Mouse (Mus musculus) embryo, embryonic 11.5 days (tissue): ENCODE measurements around the gene Gm11099.

Experiments used
- DNase-seq: peaks from one replicate; pipeline ENCODE4 v3.0.0-alpha.2; 2012; ENCODE audit warnings: low read depth, low spot score

Gene Gm11099

GRCm38 (mm10) chr2:58859134-58859533 is at the start of gene Gm11099:
TSS of gene Gm11099 (plus strand) at chr2:58859434.
- no peak for DNase-seq

DNA sequence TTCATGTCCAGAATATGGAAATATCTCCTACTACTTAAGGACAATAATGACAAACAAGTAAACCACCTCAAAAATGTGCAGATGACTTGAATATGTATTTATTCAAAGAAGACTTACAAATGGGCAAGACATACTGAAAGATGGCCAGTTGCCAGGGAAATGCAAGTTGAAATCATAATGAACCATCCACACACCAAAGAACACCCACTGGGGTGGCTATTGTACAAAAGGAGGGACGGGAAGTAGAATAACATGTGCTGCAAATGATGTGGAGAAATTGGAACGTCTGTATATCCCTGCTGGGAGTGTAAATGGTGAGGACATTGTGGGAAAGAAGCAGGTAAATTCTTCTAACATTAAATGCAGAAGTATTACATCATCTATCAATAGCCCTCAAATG is 46.3 kb upstream of the Gm11099 start:
- no peak for DNase-seq

DNA sequence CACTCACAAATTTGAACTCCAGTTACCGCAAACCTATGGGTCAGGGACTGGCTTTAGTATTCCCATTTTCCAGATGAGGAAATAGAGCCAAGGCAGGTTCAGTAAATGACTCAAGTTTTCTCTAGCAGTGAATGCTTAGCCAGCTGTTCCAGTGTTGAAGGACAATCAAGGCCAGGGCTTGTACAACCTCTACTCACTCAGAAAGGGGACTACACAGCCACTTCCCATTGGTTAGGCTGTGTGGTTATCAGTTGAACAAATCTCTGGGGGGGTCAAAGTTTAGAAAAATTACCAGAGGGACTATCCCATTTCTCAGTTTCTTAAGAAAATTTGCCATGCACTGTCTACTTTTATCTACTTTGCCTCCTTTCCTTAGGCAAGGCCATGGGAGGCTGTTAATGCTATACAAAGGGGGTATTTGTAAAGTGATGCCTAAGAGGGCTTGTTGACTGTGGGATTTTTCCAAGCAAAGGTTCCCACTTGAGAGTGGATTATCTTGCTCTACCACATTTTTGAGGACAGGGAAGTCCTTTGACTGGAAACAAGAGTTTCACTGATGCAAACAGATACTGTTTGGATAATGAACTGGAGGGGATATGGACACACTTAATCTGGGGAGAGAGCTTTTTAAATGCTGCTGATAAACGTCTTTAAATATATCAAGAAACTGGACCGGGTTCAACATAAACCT is 30.2 kb upstream of the Gm11099 start:
- no peak for DNase-seq

GRCm38 (mm10) chr2:58829981-58830742 is 29.1 kb upstream of the Gm11099 start:
- no peak for DNase-seq

- no peak for DNase-seq
Observed at GRCm38 (mm10) chr2:58832253-58832980, 26.8 kb upstream of the Gm11099 start.

DNA sequence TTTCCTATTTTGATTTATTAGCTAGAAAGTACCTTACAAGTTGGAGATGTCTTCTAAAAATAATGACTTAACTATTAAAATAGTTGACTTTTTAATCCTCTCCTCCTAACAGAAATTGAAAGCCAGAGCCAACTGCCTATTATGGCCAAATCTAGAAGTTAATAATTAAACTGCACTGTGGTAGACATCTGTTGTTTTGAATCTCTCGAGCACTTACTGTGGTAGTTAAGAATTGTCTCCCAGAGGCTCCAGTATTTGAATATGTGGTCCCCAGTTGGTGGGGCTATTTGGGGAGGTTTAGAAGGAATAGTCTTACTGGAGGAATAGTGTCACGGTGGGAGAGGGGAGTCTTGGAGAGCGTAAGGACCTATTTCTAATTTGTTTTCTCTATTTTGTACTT is 18.2 kb upstream of the Gm11099 start:
- DNase-seq: no peak

DNA sequence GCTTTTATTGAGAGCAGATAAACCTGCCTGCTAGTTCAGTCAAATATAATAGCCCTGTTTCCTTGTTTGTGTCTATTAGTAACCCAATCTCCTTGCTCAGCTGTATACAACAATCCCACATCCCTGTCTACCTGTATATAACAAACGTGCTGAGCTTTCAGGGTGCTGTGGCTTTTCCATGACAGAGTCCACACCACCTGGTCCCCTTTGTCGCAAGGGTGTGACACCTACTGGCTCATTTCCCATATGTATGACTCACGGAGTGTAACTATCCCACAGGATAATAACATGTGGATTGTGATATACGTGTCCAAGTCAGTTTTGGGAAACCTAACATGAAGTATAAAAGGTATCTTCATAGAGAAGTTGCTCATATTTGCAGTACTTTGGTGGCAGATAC is 16.8 kb upstream of the Gm11099 start:
- no peak for DNase-seq

DNA sequence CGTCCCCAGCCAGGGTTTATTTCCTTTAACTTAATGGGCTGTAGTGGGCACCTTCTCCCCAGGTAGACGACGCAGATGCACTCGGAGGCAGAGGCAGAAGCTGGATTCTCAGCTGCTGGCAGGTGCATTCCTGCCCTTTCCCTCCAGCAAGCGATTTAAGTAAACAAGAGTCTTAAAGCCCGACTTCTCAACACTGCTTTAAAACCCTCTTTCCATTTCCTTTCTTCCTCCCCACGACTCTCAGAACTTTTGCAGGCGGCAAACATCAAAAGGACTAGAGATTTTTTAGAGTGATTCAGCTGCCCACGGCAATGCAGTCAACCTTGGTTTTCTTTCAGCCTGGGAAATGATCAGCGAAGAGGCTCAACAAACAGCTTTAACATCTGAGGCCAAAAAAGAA is 14.7 kb upstream of the Gm11099 start:
- DNase-seq: no peak

DNA sequence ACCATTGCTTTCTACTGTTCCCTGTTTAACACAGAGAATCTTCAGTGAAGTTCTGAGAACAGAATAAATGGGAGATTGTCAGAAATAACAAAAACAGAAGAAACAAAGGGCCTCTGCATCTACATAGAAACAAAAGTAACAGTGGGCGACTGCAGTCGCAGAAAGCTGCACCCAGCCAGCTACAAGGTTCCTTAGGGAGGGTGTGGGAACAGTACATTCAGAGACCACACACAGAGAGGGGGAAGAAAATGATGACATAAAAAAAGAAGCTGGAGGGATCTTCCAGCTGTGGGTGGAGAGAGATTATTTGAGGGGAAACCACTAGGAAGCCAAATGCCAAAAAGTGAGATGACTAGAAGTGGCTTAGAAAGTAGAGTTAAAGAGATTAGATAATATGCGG is 20.6 kb downstream of the Gm11099 start:
- DNase-seq: no peak

DNA sequence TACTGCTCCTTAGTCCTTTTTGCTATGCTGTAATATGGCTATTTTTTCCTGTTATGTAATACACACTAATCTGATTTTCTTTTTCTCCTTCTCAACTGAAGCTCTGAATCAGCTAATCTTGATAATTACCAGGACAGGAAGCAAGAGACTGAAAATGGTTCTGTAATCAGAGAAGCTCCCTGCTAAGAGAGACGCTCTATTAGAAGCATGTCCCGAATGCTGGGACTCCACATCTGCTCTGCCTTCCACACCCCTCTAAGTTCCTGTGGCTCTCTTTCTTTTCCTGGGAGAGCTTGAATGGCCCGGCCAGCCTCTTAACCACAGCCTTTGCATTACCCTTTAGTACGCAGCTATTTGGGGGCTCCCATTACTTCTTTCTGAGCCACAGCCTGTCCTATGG is 45.8 kb downstream of the Gm11099 start:
- DNase-seq: no peak

DNA sequence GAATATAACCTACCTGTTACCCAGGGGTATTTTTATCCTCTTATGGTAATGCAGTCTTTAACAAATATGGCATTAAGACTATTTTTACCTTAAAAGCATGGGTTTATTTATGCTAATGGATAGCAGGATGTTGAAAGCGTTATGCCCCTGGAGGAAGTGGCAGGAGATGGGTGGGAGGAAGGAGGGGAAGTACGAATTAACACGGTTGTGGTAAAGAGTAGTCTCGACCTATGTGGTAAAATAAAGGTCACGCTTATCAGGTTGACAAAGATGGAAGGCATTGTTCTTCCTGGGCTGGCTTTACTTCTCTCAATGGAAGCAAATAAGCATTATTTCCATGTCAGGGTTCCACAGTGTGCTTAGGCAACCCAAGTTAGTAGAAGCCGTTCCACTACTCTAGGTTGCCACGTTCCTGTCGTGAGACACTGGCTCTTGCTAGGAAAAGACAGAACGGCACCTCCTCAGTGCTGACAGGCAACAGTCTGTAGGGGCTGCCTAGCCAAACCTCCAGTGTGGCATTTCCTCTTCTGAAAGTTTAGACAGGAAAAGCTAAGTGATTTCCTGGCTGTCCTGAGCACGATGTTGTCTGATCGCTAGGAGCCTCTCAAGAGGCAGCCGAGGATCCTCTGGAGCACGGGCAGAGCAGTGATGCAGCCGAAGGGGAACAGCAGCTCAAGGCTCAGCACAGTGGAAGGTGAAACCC is 47.7 kb downstream of the Gm11099 start:
- no peak for DNase-seq

DNA sequence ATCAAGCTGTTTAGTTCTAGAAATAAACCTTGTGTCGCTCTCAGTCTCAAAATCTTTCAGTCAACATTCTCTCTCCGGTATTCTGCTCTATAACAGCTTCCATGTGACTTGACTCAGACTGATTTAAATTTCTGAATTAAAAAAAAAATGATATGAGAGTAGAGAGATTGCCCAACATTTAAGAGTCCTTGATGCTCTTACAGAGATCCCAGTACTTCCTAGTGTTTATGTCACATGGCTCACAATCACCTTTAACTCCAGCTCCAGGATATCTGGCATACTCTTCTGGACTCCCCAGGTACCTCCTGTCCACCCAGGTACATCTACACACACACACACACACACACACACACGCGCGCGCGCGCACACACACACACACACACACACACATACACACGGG is 53.1 kb downstream of the Gm11099 start:
- no peak for DNase-seq

DNA sequence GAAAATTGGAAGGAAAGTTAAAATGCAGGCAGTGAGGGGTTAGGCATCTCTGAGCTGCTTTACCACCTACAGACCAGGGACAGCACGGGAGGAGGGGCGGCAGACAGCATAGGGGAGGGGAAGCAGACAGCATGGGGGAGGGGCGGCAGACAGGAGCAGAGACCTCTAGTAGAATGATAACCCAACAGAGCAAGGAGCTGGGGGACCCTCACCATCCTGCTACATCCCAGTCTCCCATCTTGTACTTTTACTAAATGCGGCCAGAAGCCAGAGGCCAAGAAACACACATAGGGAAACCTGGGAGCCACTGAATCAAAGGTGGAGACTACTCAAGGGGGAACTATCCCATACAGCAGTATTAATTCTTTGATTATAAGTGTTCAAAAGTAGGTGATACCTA is 59.1 kb downstream of the Gm11099 start:
- no peak for DNase-seq

DNA sequence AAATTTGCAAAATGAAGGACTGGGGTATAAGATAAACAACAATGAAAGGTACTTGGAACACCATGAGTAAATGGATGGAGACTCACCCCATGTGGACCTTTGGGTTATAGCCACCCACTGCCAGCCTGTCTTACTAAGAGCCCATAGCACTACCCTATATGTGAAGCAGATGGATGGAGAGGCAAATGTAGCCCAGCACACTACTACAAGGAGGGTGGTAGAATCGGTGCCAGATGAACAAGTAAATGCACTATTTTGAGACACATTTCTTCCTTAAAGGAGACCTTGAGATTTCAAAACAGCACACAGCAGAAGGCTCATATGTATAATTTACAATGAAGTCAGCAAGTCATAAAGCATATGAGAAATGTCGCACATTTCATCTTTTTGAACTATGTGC is 66.3 kb downstream of the Gm11099 start:
- DNase-seq: no peak

GRCm38 (mm10) chr2:58941361-58941760 is 82.1 kb downstream of the Gm11099 start:
- DNase-seq: no peak

DNA sequence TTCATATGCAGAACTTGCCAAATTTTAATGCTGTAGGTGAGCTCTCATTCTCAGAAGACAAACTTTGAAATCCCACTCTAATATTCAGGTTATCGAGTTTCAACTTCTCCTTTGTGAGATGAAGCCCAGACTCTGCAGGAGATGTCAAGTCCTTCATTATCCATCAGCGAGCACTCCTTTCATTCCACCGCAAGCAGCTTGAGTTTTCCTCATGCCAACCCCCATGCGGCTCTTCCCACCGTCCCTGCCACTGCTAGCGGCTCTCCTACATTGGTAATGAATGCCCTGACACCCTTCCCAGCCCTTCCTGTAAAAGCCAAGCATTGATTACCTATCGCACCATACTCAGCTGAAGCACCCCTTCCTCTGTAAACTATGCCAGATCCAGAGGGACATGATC is 89.6 kb downstream of the Gm11099 start:
- DNase-seq: no peak

DNA sequence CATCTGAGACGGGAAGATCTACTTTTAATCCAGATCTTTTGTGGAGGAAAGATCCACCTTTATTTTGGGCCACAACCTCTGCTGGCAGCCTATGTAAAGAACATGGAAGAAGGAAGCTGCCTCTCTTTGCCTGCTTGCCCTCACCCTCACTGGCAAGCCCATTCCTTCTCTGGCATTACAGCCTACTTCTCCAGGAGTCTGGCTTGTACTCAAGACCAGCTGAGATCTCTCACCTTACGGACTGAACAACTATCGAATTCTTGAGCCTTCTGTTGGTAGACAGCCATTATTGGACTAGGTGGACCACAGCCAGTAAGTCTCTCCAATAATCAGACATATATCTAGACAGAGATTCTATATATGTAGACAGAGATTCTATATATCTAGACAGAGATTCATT is 92.9 kb downstream of the Gm11099 start:
- DNase-seq: no peak

GRCm38 (mm10) chr2:58956351-58956750 is 97.1 kb downstream of the Gm11099 start:
- DNase-seq: no peak

- no peak for DNase-seq
Observed at GRCm38 (mm10) chr2:58956770-58957300, 97.6 kb downstream of the Gm11099 start.
